Mouse (Mus musculus): ENCODE measurements around the gene Ube2s.
"Not testable (repeated sequence)": the region's sequence is repeated elsewhere in the genome, so short reads cannot be mapped to it uniquely, and the experiment has no call there.

Gene Ube2s

GRCm38 (mm10) chr7:4820925-4821324 is 8.5 kb upstream of the Ube2s start:
- DNase-seq: not testable (repeated sequence)

DNA sequence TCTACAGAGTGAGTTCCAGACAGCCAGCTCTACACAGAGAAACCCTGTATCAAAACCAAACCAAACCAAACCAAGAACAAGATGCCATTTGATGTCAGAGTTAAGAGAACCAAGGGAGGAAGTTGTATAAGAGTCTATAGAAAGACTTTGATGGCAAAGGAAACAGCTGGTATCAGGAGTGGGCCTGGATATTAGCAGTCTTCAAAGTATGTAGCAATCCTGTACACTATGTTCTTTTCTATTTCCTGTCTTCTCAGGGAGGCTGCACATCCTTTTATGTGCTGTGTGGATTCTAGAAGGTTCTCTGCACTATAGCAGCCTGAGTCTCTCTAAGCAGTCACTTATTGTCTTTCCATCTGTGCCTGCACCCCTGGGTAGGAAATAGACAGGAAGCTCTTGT is 4.2 kb upstream of the Ube2s start:
- DNase-seq: no peak

DNA sequence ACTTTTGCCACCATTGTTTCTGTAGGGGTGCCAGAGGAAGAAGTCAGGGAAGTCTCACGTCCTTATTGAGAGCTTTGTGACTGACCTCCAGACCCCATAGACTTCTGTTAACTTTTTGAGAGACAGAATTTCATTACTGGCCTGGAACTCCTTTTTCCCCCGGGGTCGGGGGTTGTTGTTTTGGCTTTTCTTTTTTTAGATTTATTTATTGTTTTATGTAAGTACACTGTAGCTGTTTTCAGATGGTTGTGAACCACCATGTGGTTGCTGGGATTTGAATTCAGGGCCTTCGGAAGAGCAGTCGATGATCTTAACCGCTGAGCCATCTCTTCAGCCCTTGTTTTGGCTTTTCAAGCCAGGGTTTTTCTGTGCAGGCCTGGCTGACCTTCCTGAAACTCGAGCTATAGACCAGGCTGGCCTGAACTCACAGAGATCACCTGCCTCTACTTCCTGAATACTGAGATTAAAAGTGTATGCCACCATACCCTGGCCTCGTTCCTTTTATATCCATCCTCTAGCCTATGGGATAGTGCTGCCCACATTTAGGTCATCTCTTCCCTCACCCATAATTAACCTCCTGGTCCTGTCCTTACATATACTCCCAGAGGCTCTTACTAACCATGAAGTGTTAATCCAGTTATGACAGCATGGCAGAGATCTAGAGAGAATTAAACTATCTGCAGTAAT is 858 bp upstream of the Ube2s start:
- peak in 1 of 2 experiments; percentile 8 for DNase-seq

DNA sequence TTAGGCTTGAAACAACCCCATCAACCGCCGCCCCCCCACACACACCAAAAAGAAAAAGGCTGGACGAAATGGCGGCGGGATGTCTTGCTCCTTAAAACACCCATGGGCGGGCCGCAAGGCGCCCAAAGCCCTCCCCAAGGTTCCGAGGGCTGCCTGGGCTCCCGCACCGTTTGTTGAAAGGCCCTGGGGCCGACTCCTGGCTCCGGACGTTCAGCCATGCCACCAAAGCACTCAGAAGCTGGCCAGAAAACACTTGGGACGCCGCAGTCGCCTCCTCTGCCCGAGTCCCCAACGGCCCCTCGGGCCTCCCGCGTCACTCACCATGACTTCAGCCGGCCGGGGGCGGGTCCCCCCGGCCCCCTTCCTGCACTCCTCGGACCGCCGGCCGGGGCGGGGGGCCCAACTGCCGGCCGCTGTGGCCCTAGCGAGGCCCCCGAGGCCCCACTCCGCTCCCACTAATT is 518 bp downstream of the Ube2s start:
- DNase-seq: no peak

- DNase-seq: not testable (repeated sequence)
Measured at GRCm38 (mm10) chr7:4811131-4811530, 1.3 kb downstream of the Ube2s start.

- peak in 1 of 2 experiments; percentile 47 for DNase-seq
Measured at GRCm38 (mm10) chr7:4806716-4807115, 5.7 kb downstream of the Ube2s start.

- DNase-seq: no peak
Measured at GRCm38 (mm10) chr7:4802247-4802646, 10.1 kb downstream of the Ube2s start.

DNA sequence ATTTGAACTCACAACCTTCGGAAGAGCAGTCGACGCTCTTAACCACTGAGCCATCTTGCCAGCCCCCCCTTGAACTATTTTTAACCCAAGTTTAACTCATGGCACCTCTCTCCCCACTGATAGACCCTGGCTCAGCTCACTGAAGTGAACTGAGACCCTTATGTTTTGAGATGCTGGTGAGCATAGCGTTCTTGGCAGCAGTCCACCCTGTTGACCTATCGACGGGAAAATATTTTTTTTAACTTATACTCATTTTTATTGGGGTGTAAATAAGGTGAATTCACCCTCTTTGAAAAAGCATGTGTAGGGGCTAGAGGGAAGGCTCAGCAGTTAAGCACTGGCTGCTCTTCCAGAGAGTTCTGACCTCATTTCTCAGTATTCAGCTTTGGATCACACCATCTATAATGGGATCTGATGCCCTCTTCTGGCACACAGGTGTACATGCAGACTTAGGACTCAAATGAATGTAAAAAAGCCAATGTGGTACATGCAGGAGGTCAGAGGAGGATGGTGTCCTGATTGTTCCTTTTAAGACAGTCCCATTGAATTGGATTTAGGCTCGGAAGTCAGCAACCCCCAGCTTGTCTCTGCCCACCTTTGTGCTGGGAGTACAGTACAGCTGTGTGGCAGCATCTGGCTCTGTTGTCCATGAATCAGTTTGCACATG is 16.5 kb downstream of the Ube2s start:
- DNase-seq: peak in 1 of 2 experiments; percentile 35

- DNase-seq: no peak
Measured at GRCm38 (mm10) chr7:4794631-4795168, 17.7 kb downstream of the Ube2s start.

GRCm38 (mm10) chr7:4793674-4794073 is 18.7 kb downstream of the Ube2s start:
- no peak for DNase-seq

DNA sequence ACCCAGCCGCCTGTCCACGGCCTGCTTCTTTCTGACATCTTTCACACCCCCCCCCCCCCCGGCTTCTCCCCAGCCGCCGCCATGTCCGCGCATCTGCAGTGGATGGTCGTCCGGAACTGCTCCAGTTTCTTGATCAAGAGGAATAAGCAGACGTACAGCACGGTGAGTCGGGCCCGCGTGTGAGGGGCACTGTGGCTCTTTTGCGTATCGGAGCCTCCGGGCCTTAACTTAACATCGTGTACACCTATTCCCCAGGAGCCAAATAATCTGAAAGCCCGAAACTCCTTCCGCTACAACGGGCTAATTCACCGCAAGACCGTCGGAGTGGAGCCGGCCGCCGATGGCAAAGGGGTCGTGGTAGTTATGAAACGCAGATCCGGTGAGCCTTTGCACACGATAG is 19.1 kb downstream of the Ube2s start:
- not testable (repeated sequence) for DNase-seq

- DNase-seq: peak; percentile 96 to 97
Measured at GRCm38 (mm10) chr7:4792278-4793212, 19.8 kb downstream of the Ube2s start, which contains the start of gene Rpl28. Gene Rpl28 (plus strand): TSS chr7:4792874.

DNA sequence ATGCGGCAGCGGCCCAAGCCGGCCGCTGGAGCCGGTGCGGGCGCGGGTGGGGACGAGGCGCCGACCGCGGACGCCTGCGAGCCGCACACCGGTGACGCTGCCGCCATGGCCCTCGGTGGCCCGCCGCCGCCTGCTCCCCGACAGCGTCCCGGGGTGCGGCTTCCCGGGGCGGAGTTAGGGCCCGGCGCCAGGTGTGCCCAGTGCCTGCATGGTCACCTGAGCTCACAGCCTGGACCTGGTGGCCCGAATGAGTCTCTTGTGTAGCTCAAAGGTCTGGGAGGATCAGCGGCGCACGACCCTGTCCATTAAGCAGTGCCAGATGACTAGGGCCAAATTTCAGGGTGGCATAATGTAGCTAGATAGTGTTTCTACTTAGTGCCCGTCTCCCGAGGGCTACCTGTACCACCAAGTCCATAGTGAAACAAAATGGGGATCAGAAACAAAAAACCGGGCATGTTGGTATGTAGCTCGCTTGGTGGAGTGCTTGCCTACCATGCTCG is 22.9 kb downstream of the Ube2s start, which contains the start of gene Tmem238:
Tmem238 (minus strand) TSS at position 221 of the 500 bp plus-strand sequence.
- DNase-seq: peak; percentile 82 to 86

- peak; percentile 38 to 51 for DNase-seq
Measured at GRCm38 (mm10) chr7:4788499-4789435, 23.6 kb downstream of the Ube2s start.

DNA sequence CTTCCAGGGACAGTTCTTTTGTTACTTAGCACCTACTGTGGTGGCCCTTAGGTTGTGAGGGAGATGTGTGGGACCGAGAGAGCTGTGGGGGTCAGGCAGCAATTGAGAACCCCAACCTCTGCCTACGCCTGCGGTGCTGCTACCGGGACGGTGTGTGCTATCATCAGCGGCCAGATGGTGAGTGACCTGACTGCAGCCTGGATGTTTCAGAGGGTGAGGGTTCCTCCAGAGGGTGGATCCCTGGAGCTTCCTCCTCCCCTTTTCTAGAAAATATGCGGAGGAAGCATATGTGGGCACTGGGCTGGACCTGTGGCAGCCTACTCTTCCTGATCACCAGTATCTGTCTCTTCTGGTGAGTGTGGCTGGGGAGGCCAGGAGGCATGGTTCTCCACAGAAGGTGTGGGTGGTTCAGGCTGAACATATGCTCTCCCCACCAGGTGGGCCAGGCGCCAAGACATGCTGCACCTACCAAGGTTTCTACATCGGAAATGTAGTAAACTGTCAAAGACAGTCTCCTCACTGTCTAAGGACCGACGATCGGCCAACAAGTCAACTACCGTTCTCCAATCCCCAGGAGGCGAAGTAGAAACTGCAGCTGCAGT is 28.6 kb downstream of the Ube2s start:
- DNase-seq: no peak

- no peak for DNase-seq
Measured at GRCm38 (mm10) chr7:4782759-4783158, 29.6 kb downstream of the Ube2s start, which contains the start of the genes Il11 and Tmem190. Gene Il11 (minus strand): TSS chr7:4782859. Gene Tmem190 (plus strand): TSS chr7:4782937.

- DNase-seq: no peak
Measured at GRCm38 (mm10) chr7:4782130-4782529, 30.3 kb downstream of the Ube2s start.

GRCm38 (mm10) chr7:4779921-4780320 is 32.5 kb downstream of the Ube2s start:
- no peak for DNase-seq

DNA sequence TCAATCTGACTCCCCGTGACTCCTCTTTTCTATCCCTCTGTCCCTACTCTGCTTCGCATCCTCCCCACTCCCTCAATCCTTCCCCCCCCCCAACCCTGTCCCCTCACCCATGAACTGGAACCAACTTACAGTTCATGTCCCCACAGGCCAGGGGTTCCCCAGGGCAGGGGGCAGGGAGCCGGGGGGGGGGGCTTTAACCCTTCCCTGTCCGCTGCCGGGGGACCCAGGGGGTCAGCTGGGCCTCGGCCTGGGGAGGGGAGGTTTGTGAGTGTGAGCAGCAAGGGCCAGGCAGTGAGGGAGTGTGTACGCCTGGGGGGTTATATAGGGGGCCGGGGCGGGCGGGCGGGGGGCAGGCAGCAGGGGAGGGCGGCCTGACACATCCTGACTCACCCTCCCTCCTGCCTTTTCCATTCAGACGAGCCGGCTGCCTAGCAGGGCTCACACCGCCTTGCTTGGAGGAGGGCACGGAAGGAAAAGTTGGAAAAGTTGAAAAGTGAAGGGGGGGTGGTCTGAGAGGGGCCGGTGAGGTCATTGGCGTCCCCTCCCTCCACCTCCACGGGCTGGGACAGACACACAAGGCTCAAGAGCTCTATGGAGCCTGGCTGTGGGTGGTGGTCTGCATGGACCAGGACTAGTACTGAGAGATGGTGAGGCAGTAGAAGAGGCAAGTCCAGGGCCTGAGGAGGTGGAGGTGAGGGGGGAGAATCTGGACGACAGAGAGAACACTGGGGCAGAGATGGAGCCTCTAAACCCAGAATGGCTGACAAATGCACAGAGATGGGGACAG is 34.3 kb downstream of the Ube2s start:
- no peak for DNase-seq

Measured in kidney, adult 8-10 months (tissue).